Mouse (Mus musculus): ENCODE results near the gene Il24. TPM values are rescaled to one million over a fixed set of nuclear protein-coding genes. Genes with fewer than 3 reads are reported as not detected.

Il24 gene
- polyA plus RNA-seq, 1 experiment from 2014 or later = not detected

DNA sequence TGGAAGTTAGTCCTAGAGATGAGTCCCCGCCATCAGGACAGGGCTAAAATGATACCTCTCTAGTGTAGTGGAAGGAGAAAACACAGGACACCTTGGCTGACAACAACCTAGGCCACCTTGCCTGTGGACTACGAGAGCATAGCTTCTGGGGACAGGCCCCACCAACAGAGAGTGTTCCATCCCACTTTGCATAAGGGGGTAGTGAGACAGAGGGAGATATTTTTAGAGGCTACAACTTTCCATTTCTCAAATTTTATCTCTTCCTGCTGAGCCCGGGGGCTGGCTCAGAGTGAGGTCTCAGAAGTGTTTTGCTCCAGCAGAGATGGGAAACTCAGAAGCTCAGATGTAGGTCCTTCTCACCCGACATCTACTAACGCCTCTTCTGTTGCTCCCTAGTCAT lies 36.8 kb downstream of the Il24 start:
- H3K27ac ChIP-seq = no peak overlapping the region

DNA sequence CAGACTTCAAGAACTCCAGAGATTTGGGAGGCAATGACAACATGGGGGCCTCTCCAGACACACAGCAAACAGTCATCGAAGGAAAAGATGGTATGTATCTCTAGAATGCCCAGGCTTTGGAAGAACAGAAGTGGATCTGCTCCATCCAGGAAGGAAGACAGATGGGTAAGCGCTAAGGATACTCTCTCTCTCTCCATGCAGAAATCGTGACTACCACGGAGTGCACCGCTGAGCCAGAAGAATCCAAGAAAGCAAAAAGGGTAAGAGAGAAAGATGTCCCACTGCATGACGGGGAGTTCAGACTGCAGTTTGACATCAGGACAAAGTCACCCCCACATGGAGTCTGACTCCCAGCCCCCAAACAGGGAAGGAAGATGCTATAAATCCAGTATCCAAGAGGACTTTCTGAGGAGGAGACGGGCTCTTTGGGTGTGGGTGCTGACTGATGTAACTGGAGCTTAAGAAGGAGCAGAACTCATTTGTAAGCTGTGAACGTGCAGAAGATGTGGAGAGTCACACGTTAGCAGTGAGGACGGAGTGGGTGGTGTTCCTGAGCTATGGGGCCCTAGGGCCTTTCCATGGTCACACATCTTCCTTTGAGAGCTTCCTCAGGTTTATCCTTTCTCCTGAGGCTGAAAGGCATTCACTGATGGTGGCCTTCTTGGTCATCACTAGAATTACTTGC lies 37.6 kb downstream of the Il24 start:
- H3K4me3 ChIP-seq (replicated peaks) = no peak overlapping the region
- H3K27ac ChIP-seq = no peak overlapping the region
- no peaks in the 10 kb centered on the region for H3K27me3 ChIP-seq
- WGBS (ENCODE audit: insufficient replicate concordance) = 69% methylated on average over 10 of the region's 10 CpGs
- no peak overlapping the region for H3K4me2 ChIP-seq
- DNase-seq (no peak), ATAC-seq (ENCODE audit: low read depth) (no peak)
- no peaks in the 10 kb centered on the region for H3K4me1 ChIP-seq (replicated peaks)
- H3K9ac ChIP-seq = no peak overlapping the region
- no peaks in the 10 kb centered on the region for H3K36me3 ChIP-seq
- H3K9me3 ChIP-seq (replicated peaks) = no peaks in the 10 kb centered on the region

More for the DNA sequence above, 36.8 kb downstream of the Il24 start:
- WGBS (ENCODE audit: insufficient replicate concordance) = 47% methylated on average over 5 of the region's 5 CpGs
- Histone ChIP-seq H3K4me1 (replicated peaks) (no peaks in the 10 kb centered on the region), H3K9me3 (replicated peaks) (no peaks in the 10 kb centered on the region), H3K36me3 (no peaks in the 10 kb centered on the region), H3K4me3 (replicated peaks) (no peak overlapping the region), H3K9ac (no peak overlapping the region), H3K27me3 (no peaks in the 10 kb centered on the region), H3K4me2 (no peak overlapping the region)
- no peak for ATAC-seq (ENCODE audit: low read depth)
- no peak for DNase-seq

DNA sequence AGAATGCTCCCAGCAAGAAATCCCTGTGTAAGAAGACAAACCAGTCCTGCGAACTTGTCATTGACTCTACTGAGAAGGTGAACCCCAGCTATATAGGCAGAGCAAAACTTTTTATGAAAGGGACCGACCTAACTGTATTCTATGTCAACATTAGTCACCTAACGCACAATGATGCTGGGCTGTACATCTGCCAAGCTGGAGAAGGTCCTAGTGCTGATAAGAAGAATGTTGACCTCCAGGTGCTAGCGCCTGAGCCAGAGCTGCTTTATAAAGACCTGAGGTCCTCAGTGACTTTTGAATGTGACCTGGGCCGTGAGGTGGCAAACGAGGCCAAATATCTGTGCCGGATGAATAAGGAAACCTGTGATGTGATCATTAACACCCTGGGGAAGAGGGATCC lies 42.7 kb downstream of the Il24 start:
- no peak overlapping the region for H3K9ac ChIP-seq
- no peaks in the 10 kb centered on the region for H3K36me3 ChIP-seq
- no peaks in the 10 kb centered on the region for H3K9me3 ChIP-seq (replicated peaks)
- no peak overlapping the region for H3K27ac ChIP-seq
- no peaks in the 10 kb centered on the region for H3K27me3 ChIP-seq
- WGBS (ENCODE audit: insufficient replicate concordance) = 68% methylated on average over 7 of the region's 7 CpGs
- ATAC-seq (ENCODE audit: low read depth) = no peak
- no peaks in the 10 kb centered on the region for H3K4me1 ChIP-seq (replicated peaks)
- no peak overlapping the region for H3K4me2 ChIP-seq
- DNase-seq = no peak
- no peak overlapping the region for H3K4me3 ChIP-seq (replicated peaks)

DNA sequence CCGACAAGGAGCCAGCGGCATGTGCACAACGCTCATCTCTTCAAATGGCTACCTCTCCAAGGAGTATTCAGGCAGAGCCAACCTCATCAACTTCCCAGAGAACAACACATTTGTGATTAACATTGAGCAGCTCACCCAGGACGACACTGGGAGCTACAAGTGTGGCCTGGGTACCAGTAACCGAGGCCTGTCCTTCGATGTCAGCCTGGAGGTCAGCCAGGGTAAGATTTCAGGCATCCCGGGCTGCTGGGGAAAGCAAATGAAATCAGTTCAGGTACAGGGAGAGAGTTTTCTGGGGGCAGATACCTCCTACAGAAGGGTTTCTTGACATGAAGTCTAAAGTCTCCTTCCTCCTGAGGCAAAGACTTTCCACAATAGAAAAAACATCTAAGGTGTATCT lies 45.6 kb downstream of the Il24 start:
- no peak overlapping the region for H3K27ac ChIP-seq
- 75% methylated on average over 7 of the region's 7 CpGs for WGBS (ENCODE audit: insufficient replicate concordance)
- H3K9ac ChIP-seq = no peak overlapping the region
- H3K4me1 ChIP-seq (replicated peaks) = no peaks in the 10 kb centered on the region
- DNase-seq (no peak), ATAC-seq (ENCODE audit: low read depth) (no peak)
- H3K9me3 ChIP-seq (replicated peaks) = no peaks in the 10 kb centered on the region
- H3K4me3 ChIP-seq (replicated peaks) = no peak overlapping the region
- no peak overlapping the region for H3K4me2 ChIP-seq
- no peaks in the 10 kb centered on the region for H3K27me3 ChIP-seq
- H3K36me3 ChIP-seq = no peaks in the 10 kb centered on the region

DNA sequence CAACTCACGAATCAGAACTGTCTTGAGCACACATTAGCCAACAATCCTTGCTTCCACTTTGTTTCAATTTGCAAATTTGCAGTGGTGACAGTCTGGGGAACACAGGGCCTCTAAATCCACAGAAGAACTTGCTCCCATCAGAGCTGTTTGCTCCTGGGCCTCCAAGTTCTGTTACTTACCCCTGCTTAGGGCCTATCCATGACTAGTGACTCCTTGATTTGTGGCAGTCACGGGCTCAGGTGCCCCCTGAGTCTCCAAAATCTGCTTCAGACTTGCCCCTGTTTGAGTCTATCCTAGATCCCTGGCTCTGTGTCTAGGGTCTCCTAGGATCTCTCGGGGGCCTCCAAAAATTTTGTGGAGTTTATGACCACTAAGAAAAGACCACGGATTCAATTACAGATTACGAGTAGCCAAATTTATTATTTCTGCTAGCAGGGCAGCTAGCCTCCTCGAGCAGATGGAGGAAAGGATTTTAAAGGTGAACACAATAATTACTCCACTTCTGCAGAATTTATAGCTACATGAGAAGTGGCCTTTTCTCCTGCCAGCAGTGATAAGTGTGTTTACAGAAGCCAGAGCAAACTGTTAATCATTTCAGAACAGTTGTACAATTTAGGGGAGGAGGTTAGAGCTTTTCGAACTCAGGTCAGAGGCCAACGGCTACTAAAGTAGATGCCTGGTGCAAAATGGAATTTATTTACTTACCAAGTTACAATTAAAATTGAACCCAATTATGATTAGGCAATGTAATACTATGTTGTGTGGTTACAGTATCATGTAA lies 46.5 kb downstream of the Il24 start:
- no peak overlapping the region for H3K4me3 ChIP-seq (replicated peaks)
- H3K9me3 ChIP-seq (replicated peaks) = no peaks in the 10 kb centered on the region
- DNase-seq = no peak
- no peaks in the 10 kb centered on the region for H3K36me3 ChIP-seq
- peak overlapping the region; percentile 60 for H3K27ac ChIP-seq
- H3K27me3 ChIP-seq = no peaks in the 10 kb centered on the region
- no peak overlapping the region for H3K4me2 ChIP-seq
- H3K4me1 ChIP-seq (replicated peaks) = no peaks in the 10 kb centered on the region
- no peak overlapping the region for H3K9ac ChIP-seq
- 50% methylated on average over 8 of the region's 8 CpGs for WGBS (ENCODE audit: insufficient replicate concordance)
- ATAC-seq (ENCODE audit: low read depth) = peak; percentile 39; the same call in 1 of the 2 replicates

DNA sequence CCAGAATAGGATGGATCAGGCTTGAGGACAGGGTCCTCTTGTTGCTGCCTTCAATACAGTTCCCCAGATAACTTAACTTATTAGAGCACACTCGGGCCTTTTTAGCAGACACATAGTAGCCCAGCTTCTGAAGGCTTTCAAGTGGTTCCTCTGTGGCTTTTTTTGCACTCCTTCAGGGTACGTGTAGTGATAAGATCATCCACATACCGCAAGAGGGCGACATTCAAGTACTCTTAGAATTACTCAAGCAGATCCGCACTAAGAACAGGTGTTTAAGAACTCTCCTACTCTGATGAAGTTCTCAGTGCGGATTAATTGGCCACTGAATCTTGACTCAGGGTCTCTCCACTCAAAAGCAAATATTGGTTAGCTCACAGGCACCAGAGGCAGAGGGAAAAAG lies 49.0 kb downstream of the Il24 start:
- ATAC-seq (ENCODE audit: low read depth) (no peak), DNase-seq (no peak)
- no peak overlapping the region for H3K9ac ChIP-seq
- no peak overlapping the region for H3K4me3 ChIP-seq (replicated peaks)
- no peak overlapping the region for H3K27ac ChIP-seq
- no peaks in the 10 kb centered on the region for H3K27me3 ChIP-seq
- no peaks in the 10 kb centered on the region for H3K4me1 ChIP-seq (replicated peaks)
- WGBS (ENCODE audit: insufficient replicate concordance) = 33% methylated on average over 6 of the region's 6 CpGs
- no peaks in the 10 kb centered on the region for H3K36me3 ChIP-seq
- no peaks in the 10 kb centered on the region for H3K9me3 ChIP-seq (replicated peaks)
- H3K4me2 ChIP-seq = no peak overlapping the region

DNA sequence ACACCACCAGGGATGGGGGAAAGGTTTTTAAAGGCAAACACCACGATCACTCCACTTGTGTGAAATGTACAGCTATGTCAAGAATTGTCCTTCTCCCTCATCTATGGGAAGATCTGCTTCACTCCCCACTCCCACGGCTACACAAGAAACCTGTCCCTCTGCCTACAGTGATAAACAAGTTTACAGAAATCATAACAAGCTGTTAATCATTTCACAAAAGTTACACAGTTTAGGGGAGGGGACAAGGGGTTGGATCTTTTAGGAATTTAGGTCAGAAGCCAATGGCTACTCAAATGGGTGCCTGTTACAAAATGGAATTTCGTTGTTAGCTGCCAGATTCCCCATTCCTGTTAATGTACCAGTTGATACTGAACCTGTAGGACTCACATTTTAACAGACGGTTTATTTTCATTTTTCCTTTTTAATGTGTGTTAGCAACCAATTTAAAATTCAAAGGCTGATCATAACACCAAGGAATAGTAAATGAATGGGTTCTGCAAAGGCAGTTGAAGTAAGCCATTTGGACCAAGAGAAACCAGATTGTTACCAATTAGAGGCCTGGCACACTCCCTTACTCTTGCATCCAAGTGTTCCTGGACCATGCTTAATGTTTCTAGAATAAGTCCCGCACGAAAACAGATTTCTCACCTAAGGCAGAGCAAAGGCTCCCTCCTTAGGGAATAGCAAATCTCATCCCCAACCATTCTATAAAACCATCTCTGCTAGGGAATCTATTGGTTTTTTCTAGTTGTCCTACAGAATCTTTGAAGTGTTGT lies 51.9 kb downstream of the Il24 start:
- Histone ChIP-seq H3K4me3 (replicated peaks) (no peak overlapping the region), H3K27ac (no peak overlapping the region), H3K9ac (no peak overlapping the region), H3K27me3 (no peaks in the 10 kb centered on the region), H3K4me2 (no peak overlapping the region), H3K9me3 (replicated peaks) (no peaks in the 10 kb centered on the region), H3K4me1 (replicated peaks) (peaks cover 6% of the 10 kb centered on the region; the same call in 1 of the 2 replicates), H3K36me3 (no peaks in the 10 kb centered on the region)
- 61% methylated on average over 6 of the region's 6 CpGs for WGBS (ENCODE audit: insufficient replicate concordance)
- DNase-seq (no peak), ATAC-seq (ENCODE audit: low read depth) (no peak)

DNA sequence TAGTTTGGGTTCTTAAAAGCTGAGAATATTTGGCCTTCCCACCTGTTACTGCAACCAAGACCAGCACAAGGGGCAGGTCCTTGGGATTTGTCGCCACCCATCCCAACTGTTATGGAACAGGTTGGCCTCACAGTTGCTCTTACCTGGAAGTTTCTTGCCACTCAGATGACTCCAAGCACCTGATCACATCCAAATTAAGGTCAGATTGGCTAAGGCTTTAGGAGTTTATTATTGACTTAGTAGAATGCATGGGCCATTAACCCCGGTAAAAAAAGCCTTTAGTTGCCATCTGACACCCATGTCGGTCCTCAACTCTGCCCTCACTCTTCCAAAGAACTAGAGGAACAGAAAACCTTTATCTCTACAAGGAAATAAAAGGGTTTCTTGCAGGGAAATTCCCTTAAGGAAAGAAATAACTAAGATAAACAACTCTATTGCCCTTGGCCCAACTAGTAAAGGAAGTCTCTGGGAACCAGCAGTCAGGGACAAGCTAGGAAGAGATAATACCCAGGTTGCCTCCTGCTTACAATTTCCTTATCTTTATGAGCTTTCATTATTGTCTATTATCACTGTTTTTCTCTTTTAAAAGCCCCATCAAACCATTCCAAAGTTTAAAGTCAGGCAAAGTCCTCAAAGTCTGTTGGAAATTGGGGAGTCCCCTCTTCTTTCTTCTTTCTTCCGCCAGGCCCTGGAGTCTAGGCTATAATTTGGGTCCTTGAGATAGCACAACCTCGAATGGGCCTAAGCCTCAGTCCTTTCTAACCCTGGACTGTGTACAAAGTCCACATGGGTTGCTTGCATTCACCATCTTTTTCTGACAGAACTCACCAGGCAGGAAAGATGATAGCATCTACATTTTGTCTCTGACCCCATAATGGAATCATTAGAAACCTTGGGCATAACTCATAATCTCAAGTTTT lies 54.8 kb downstream of the Il24 start:
- no peaks in the 10 kb centered on the region for H3K27me3 ChIP-seq
- no peaks in the 10 kb centered on the region for H3K9me3 ChIP-seq (replicated peaks)
- no peak overlapping the region for H3K4me2 ChIP-seq
- no peak for ATAC-seq (ENCODE audit: low read depth)
- DNase-seq = no peak
- H3K9ac ChIP-seq = no peak overlapping the region
- WGBS (ENCODE audit: insufficient replicate concordance) = 56% methylated on average over 5 of the region's 5 CpGs
- no peaks in the 10 kb centered on the region for H3K36me3 ChIP-seq
- H3K4me1 ChIP-seq (replicated peaks) = peaks cover 11% of the 10 kb centered on the region; the same call in 1 of the 2 replicates
- H3K27ac ChIP-seq = no peak overlapping the region
- H3K4me3 ChIP-seq (replicated peaks) = no peak overlapping the region

Other genes with a start within 250 kb of the Il24 start
- 0.88 and 0.94 TPM in 2 replicates for gene C4bp, start 225.8 kb downstream of the Il24 start, polyA plus RNA-seq (2015; fragmentation: Nextera tagmentation; extraction: Ambion mirVana)
- not detected in 2 replicates for gene Gm29427, start 171.7 kb downstream of the Il24 start, polyA plus RNA-seq (2015; fragmentation: Nextera tagmentation; extraction: Ambion mirVana)
- 40.8 and 47.6 TPM in 2 replicates for gene Yod1, start 170.1 kb downstream of the Il24 start, polyA plus RNA-seq (2015; fragmentation: Nextera tagmentation; extraction: Ambion mirVana)
- gene Pfkfb2, start 158.2 kb downstream of the Il24 start, polyA plus RNA-seq (2015; fragmentation: Nextera tagmentation; extraction: Ambion mirVana) = 4.5 and 5.4 TPM in 2 replicates
- 6.2 and 8.3 TPM in 2 replicates for gene AA986860, start 155.5 kb downstream of the Il24 start, polyA plus RNA-seq (2015; fragmentation: Nextera tagmentation; extraction: Ambion mirVana)
- not detected in 2 replicates for gene Fcamr, start 86.6 kb downstream of the Il24 start, polyA plus RNA-seq (2015; fragmentation: Nextera tagmentation; extraction: Ambion mirVana)
- gene Pigr, start 60.8 kb downstream of the Il24 start, polyA plus RNA-seq (2015; fragmentation: Nextera tagmentation; extraction: Ambion mirVana) = 0.13 and 0.21 TPM in 2 replicates
- gene Fcmr, start 21.8 kb downstream of the Il24 start, polyA plus RNA-seq (2015; fragmentation: Nextera tagmentation; extraction: Ambion mirVana) = not detected in 2 replicates
- not detected in 2 replicates for gene Il20, start 24.0 kb upstream of the Il24 start, polyA plus RNA-seq (2015; fragmentation: Nextera tagmentation; extraction: Ambion mirVana)
- gene Il19, start 52.7 kb upstream of the Il24 start, polyA plus RNA-seq (2015; fragmentation: Nextera tagmentation; extraction: Ambion mirVana) = not detected in 2 replicates
- gene Il10, start 132.4 kb upstream of the Il24 start, polyA plus RNA-seq (2015; fragmentation: Nextera tagmentation; extraction: Ambion mirVana) = not detected in 2 replicates
- gene Mapkapk2, start 210.4 kb upstream of the Il24 start, polyA plus RNA-seq (2015; fragmentation: Nextera tagmentation; extraction: Ambion mirVana) = 12.0 and 12.3 TPM in 2 replicates